Mouse (Mus musculus): ENCODE measurements around the gene Dpysl4. TPM values are rescaled to one million over a fixed set of nuclear protein-coding genes. Genes with fewer than 3 reads are reported as not detected.

Dpysl4 gene
- polyA plus RNA-seq, 2 experiments: 0.10 to 0.15 TPM

GRCm38 (mm10) chr7:139094761-139095160, 9.0 kb downstream of the Dpysl4 start:
- Histone ChIP-seq H3K4me3 (ENCODE audit: insufficient read depth in 1 of 2, low read depth in 2 of 2, low read length in 2 of 2) (no peak overlapping the region), H3K4me1 (replicated peaks; ENCODE audit: control insufficient read depth in 2 of 2, insufficient read depth in 2 of 2, low read length in 1 of 2) (no peaks in the 10 kb centered on the region), H3K27ac (no peak overlapping the region), H3K9ac (replicated peaks) (no peak overlapping the region), H3K36me3 (replicated peaks; ENCODE audit: control insufficient read depth, insufficient read depth, low read depth) (no peaks in the 10 kb centered on the region), H3K9me3 (ENCODE audit: control insufficient read depth, low read length) (no peaks in the 10 kb centered on the region), H3K4me2 (ENCODE audit: low read depth) (no peak overlapping the region), H3K27me3 (ENCODE audit: control insufficient read depth, insufficient read depth, low read length) (no peaks in the 10 kb centered on the region)
- ATAC-seq (ENCODE audit: insufficient read depth): no peak
- TF ChIP-seq CTCF (IDR thresholded peaks at IDR 0.05; ENCODE audit: low read depth) (no peak), EP300 (IDR thresholded peaks at IDR 0.05; ENCODE audit: low read depth) (no peak)
- DNase-seq (ENCODE audit: low read depth in 3 of 3, low spot score in 3 of 3): no peak
- WGBS (ENCODE audit: insufficient replicate concordance): 61% methylated on average over 6 of the region's 6 CpGs

- no peak overlapping the region for H3K4me3 ChIP-seq (ENCODE audit: insufficient read depth in 1 of 2, low read depth in 2 of 2, low read length in 2 of 2)
- no peak for ATAC-seq (ENCODE audit: insufficient read depth)
- H3K9me3 ChIP-seq (ENCODE audit: control insufficient read depth, low read length): no peaks in the 10 kb centered on the region
- no peak for DNase-seq (ENCODE audit: low read depth in 3 of 3, low spot score in 3 of 3)
- H3K27ac ChIP-seq: no peak overlapping the region
- no peak overlapping the region for H3K9ac ChIP-seq (replicated peaks)
- H3K4me1 ChIP-seq (replicated peaks; ENCODE audit: control insufficient read depth in 2 of 2, insufficient read depth in 2 of 2, low read length in 1 of 2): no peaks in the 10 kb centered on the region
- H3K36me3 ChIP-seq (replicated peaks; ENCODE audit: control insufficient read depth, insufficient read depth, low read depth): no peaks in the 10 kb centered on the region
- H3K27me3 ChIP-seq (ENCODE audit: control insufficient read depth, insufficient read depth, low read length): no peaks in the 10 kb centered on the region
- WGBS (ENCODE audit: insufficient replicate concordance): 57% methylated on average over 7 of the region's 7 CpGs
- TF ChIP-seq EP300 (IDR thresholded peaks at IDR 0.05; ENCODE audit: low read depth) (no peak), CTCF (IDR thresholded peaks at IDR 0.05; ENCODE audit: low read depth) (no peak)
- H3K4me2 ChIP-seq (ENCODE audit: low read depth): no peak overlapping the region
Measured at GRCm38 (mm10) chr7:139095282-139095681, 9.5 kb downstream of the Dpysl4 start.

DNA sequence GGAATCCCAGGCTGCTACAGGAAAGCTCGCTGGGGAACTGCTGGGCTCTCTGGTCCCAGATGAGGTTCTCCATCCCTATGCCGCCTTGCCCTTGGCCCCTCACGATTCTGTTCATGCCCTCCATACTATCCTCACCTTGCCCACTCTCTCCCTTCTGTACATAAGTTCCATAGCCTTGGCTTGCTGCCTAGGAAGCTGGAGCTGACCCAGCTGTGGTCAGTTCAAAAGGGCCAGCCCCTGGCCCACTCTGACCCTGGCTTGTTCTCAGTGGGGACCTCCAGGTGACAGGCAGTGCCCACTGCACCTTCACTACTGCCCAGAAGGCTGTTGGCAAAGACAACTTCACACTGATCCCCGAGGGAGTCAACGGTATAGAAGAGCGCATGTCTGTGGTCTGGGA, 10.6 kb downstream of the Dpysl4 start:
- no peak for ATAC-seq (ENCODE audit: insufficient read depth)
- Histone ChIP-seq H3K27me3 (ENCODE audit: control insufficient read depth, insufficient read depth, low read length) (no peaks in the 10 kb centered on the region), H3K27ac (no peak overlapping the region), H3K9me3 (ENCODE audit: control insufficient read depth, low read length) (no peaks in the 10 kb centered on the region), H3K4me2 (ENCODE audit: low read depth) (no peak overlapping the region), H3K4me1 (replicated peaks; ENCODE audit: control insufficient read depth in 2 of 2, insufficient read depth in 2 of 2, low read length in 1 of 2) (no peaks in the 10 kb centered on the region), H3K4me3 (ENCODE audit: insufficient read depth in 1 of 2, low read depth in 2 of 2, low read length in 2 of 2) (no peak overlapping the region), H3K36me3 (replicated peaks; ENCODE audit: control insufficient read depth, insufficient read depth, low read depth) (no peaks in the 10 kb centered on the region), H3K9ac (replicated peaks) (no peak overlapping the region)
- no peak for TF ChIP-seq CTCF (IDR thresholded peaks at IDR 0.05; ENCODE audit: low read depth)
- no peak for TF ChIP-seq EP300 (IDR thresholded peaks at IDR 0.05; ENCODE audit: low read depth)
- 66% methylated on average over 6 of the region's 6 CpGs for WGBS (ENCODE audit: insufficient replicate concordance)
- no peak for DNase-seq (ENCODE audit: low read depth in 3 of 3, low spot score in 3 of 3)

DNA sequence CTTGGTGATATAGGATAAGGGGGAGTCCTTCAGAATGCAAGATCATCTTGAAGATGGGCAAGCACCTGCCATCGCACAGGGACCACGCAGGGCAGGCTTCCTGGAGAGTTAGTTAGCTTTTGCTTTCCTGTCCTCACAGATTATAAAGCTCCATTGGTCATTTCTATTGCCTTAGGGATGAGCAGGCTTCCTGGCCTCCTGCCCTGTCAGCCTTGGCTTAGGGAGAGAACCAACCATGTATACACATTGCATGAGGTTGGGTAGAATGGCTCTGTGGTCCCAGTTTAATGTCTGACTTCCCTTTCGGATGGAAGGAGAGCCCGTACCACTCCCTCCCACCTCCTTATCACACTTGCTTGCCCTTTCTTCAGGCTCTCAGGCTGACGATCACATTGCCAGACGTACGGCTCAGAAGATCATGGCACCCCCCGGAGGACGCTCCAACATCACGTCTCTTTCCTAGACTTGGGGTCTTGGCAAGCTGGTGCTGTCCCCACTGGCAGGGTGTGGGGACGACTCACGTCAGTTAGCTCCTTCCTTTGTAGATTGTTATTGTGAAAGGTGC, 14.8 kb downstream of the Dpysl4 start:
- DNase-seq (ENCODE audit: low read depth in 3 of 3, low spot score in 3 of 3): no peak
- Histone ChIP-seq H3K4me3 (ENCODE audit: insufficient read depth in 1 of 2, low read depth in 2 of 2, low read length in 2 of 2) (no peak overlapping the region), H3K36me3 (replicated peaks; ENCODE audit: control insufficient read depth, insufficient read depth, low read depth) (no peaks in the 10 kb centered on the region), H3K9me3 (ENCODE audit: control insufficient read depth, low read length) (no peaks in the 10 kb centered on the region), H3K4me2 (ENCODE audit: low read depth) (no peak overlapping the region), H3K9ac (replicated peaks) (no peak overlapping the region), H3K27ac (no peak overlapping the region), H3K27me3 (ENCODE audit: control insufficient read depth, insufficient read depth, low read length) (no peaks in the 10 kb centered on the region), H3K4me1 (replicated peaks; ENCODE audit: control insufficient read depth in 2 of 2, insufficient read depth in 2 of 2, low read length in 1 of 2) (no peaks in the 10 kb centered on the region)
- 49% methylated on average over 12 of the region's 12 CpGs for WGBS (ENCODE audit: insufficient replicate concordance)
- no peak for ATAC-seq (ENCODE audit: insufficient read depth)
- TF ChIP-seq EP300 (IDR thresholded peaks at IDR 0.05; ENCODE audit: low read depth): no peak
- TF ChIP-seq CTCF (IDR thresholded peaks at IDR 0.05; ENCODE audit: low read depth): no peak

- Histone ChIP-seq H3K27me3 (ENCODE audit: control insufficient read depth, insufficient read depth, low read length) (no peaks in the 10 kb centered on the region), H3K36me3 (replicated peaks; ENCODE audit: control insufficient read depth, insufficient read depth, low read depth) (no peaks in the 10 kb centered on the region), H3K4me3 (ENCODE audit: insufficient read depth in 1 of 2, low read depth in 2 of 2, low read length in 2 of 2) (no peak overlapping the region), H3K9ac (replicated peaks) (no peak overlapping the region), H3K4me2 (ENCODE audit: low read depth) (no peak overlapping the region), H3K4me1 (replicated peaks; ENCODE audit: control insufficient read depth in 2 of 2, insufficient read depth in 2 of 2, low read length in 1 of 2) (no peaks in the 10 kb centered on the region), H3K9me3 (ENCODE audit: control insufficient read depth, low read length) (no peaks in the 10 kb centered on the region), H3K27ac (no peak overlapping the region)
- TF ChIP-seq CTCF (IDR thresholded peaks at IDR 0.05; ENCODE audit: low read depth) (no peak), EP300 (IDR thresholded peaks at IDR 0.05; ENCODE audit: low read depth) (no peak)
- ATAC-seq (ENCODE audit: insufficient read depth) (no peak), DNase-seq (ENCODE audit: low read depth in 3 of 3, low spot score in 3 of 3) (no peak)
- WGBS (ENCODE audit: insufficient replicate concordance): 52% methylated on average over 10 of the region's 10 CpGs
Measured at GRCm38 (mm10) chr7:139101286-139101804, 15.5 kb downstream of the Dpysl4 start.

All from liver, embryonic 14.5 days (tissue).